Mouse (Mus musculus): ENCODE measurements around the gene Npcd. TPM values are rescaled to one million over a fixed set of nuclear protein-coding genes. Genes with fewer than 3 reads are reported as not detected.

The Npcd gene
- polyA plus RNA-seq, 1 experiment from 2014 or later = 0.26 TPM

GRCm38 (mm10) chr15:79763001-79763400, 71.0 kb downstream of the Npcd start:
- no peak for ATAC-seq (ENCODE audit: low FRiP score)
- Histone ChIP-seq H3K27me3 (ENCODE audit: control insufficient read depth, insufficient read depth, low read length) (no peaks in the 10 kb centered on the region), H3K4me2 (replicated peaks; ENCODE audit: low read depth, low read length) (no peak overlapping the region), H3K9ac (ENCODE audit: low read depth, low read length) (no peak overlapping the region), H3K4me1 (replicated peaks; ENCODE audit: control insufficient read depth, insufficient read depth, low read length) (no peaks in the 10 kb centered on the region), H3K36me3 (ENCODE audit: control insufficient read depth, insufficient read depth, low read length) (0 out of 2 replicates have a peak, but pooled peaks cover 2% of the 10 kb centered on the region), H3K4me3 (ENCODE audit: low read depth, low read length) (no peak overlapping the region), H3K27ac (ENCODE audit: low read depth, low read length) (no peak overlapping the region), H3K9me3 (ENCODE audit: control insufficient read depth, low read length) (no peaks in the 10 kb centered on the region)
- WGBS = 87% methylated on average over 9 of the region's 9 CpGs
- no peak for DNase-seq (ENCODE audit: low spot score)

GRCm38 (mm10) chr15:79760956-79761355, 73.1 kb downstream of the Npcd start:
- H3K27ac ChIP-seq (ENCODE audit: low read depth, low read length) = no peak overlapping the region
- H3K27me3 ChIP-seq (ENCODE audit: control insufficient read depth, insufficient read depth, low read length) = no peaks in the 10 kb centered on the region
- H3K4me1 ChIP-seq (replicated peaks; ENCODE audit: control insufficient read depth, insufficient read depth, low read length) = no peaks in the 10 kb centered on the region
- no peaks in the 10 kb centered on the region for H3K9me3 ChIP-seq (ENCODE audit: control insufficient read depth, low read length)
- WGBS = 87% methylated on average over 6 of the region's 6 CpGs
- H3K36me3 ChIP-seq (ENCODE audit: control insufficient read depth, insufficient read depth, low read length) = 0 out of 2 replicates have a peak, but pooled peaks cover 2% of the 10 kb centered on the region
- no peak overlapping the region for H3K4me3 ChIP-seq (ENCODE audit: low read depth, low read length)
- DNase-seq (ENCODE audit: low spot score) (no peak), ATAC-seq (ENCODE audit: low FRiP score) (no peak)
- no peak overlapping the region for H3K4me2 ChIP-seq (replicated peaks; ENCODE audit: low read depth, low read length)
- H3K9ac ChIP-seq (ENCODE audit: low read depth, low read length) = no peak overlapping the region

- Histone ChIP-seq H3K27ac (ENCODE audit: low read depth, low read length) (no peak overlapping the region), H3K9ac (ENCODE audit: low read depth, low read length) (no peak overlapping the region), H3K9me3 (ENCODE audit: control insufficient read depth, low read length) (no peaks in the 10 kb centered on the region), H3K4me3 (ENCODE audit: low read depth, low read length) (no peak overlapping the region), H3K27me3 (ENCODE audit: control insufficient read depth, insufficient read depth, low read length) (no peaks in the 10 kb centered on the region), H3K4me2 (replicated peaks; ENCODE audit: low read depth, low read length) (no peak overlapping the region), H3K4me1 (replicated peaks; ENCODE audit: control insufficient read depth, insufficient read depth, low read length) (no peaks in the 10 kb centered on the region), H3K36me3 (ENCODE audit: control insufficient read depth, insufficient read depth, low read length) (no peaks in the 10 kb centered on the region)
- 91% methylated on average over 3 of the region's 3 CpGs for WGBS
- no peak for DNase-seq (ENCODE audit: low spot score)
- ATAC-seq (ENCODE audit: low FRiP score) = no peak
Observed at GRCm38 (mm10) chr15:79757118-79757517, 76.9 kb downstream of the Npcd start.

GRCm38 (mm10) chr15:79755977-79756625, 77.9 kb downstream of the Npcd start:
- H3K9me3 ChIP-seq (ENCODE audit: control insufficient read depth, low read length) = no peaks in the 10 kb centered on the region
- H3K36me3 ChIP-seq (ENCODE audit: control insufficient read depth, insufficient read depth, low read length) = no peaks in the 10 kb centered on the region
- no peaks in the 10 kb centered on the region for H3K4me1 ChIP-seq (replicated peaks; ENCODE audit: control insufficient read depth, insufficient read depth, low read length)
- peak; percentile 19 for DNase-seq (ENCODE audit: low spot score)
- no peak overlapping the region for H3K9ac ChIP-seq (ENCODE audit: low read depth, low read length)
- no peak for ATAC-seq (ENCODE audit: low FRiP score)
- no peaks in the 10 kb centered on the region for H3K27me3 ChIP-seq (ENCODE audit: control insufficient read depth, insufficient read depth, low read length)
- WGBS = 75% methylated on average over 8 of the region's 8 CpGs
- no peak overlapping the region for H3K4me2 ChIP-seq (replicated peaks; ENCODE audit: low read depth, low read length)
- no peak overlapping the region for H3K27ac ChIP-seq (ENCODE audit: low read depth, low read length)
- H3K4me3 ChIP-seq (ENCODE audit: low read depth, low read length) = no peak overlapping the region

DNA sequence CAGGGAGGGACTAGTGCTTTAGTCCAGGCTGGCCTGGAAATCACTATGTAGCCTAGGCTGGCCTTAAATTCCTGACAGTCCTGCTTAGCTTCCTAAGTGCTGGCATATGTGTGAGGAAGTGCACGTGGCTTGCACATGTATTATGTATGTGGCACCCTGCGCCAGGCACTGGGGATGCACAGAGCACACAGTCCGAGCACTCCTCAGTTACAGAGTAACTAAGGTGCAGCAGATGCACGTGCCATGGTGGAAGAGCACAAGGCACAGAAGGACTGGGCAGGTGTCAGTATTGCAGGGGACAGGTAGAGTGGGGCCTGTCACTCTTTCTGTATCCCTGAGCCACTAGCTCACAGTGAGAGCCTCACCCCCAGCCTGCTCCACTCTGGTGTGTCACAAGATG, 78.9 kb downstream of the Npcd start:
- Histone ChIP-seq H3K4me1 (replicated peaks; ENCODE audit: control insufficient read depth, insufficient read depth, low read length) (no peaks in the 10 kb centered on the region), H3K36me3 (ENCODE audit: control insufficient read depth, insufficient read depth, low read length) (no peaks in the 10 kb centered on the region), H3K27ac (ENCODE audit: low read depth, low read length) (no peak overlapping the region), H3K4me3 (ENCODE audit: low read depth, low read length) (no peak overlapping the region), H3K9ac (ENCODE audit: low read depth, low read length) (no peak overlapping the region), H3K9me3 (ENCODE audit: control insufficient read depth, low read length) (no peaks in the 10 kb centered on the region), H3K4me2 (replicated peaks; ENCODE audit: low read depth, low read length) (no peak overlapping the region), H3K27me3 (ENCODE audit: control insufficient read depth, insufficient read depth, low read length) (no peaks in the 10 kb centered on the region)
- ATAC-seq (ENCODE audit: low FRiP score) = no peak
- WGBS = 83% methylated on average over 4 of the region's 4 CpGs
- DNase-seq (ENCODE audit: low spot score) = no peak

DNA sequence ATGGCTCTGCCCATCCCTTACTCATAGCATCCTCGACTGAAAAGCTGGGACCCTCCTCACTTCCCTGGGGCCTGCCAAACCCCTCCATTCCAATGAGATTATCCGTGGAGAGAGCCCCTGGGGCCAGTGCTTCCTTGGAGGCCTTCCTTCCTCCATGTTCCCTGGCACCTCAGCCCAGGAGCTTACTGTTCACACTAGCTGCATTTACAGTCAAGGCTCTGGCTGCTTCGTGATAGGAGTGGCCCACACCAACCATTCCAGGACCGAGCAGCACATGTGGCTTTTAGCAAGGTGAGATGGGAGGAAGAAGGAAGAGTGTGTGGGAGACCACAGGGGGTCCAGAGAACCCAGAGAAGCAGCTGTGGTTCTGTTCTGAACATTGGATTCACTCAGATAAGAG, 80.2 kb downstream of the Npcd start:
- Histone ChIP-seq H3K4me3 (ENCODE audit: low read depth, low read length) (no peak overlapping the region), H3K27me3 (ENCODE audit: control insufficient read depth, insufficient read depth, low read length) (no peaks in the 10 kb centered on the region), H3K9me3 (ENCODE audit: control insufficient read depth, low read length) (no peaks in the 10 kb centered on the region), H3K4me1 (replicated peaks; ENCODE audit: control insufficient read depth, insufficient read depth, low read length) (no peaks in the 10 kb centered on the region), H3K4me2 (replicated peaks; ENCODE audit: low read depth, low read length) (no peak overlapping the region), H3K36me3 (ENCODE audit: control insufficient read depth, insufficient read depth, low read length) (no peaks in the 10 kb centered on the region), H3K9ac (ENCODE audit: low read depth, low read length) (no peak overlapping the region), H3K27ac (ENCODE audit: low read depth, low read length) (no peak overlapping the region)
- ATAC-seq (ENCODE audit: low FRiP score) (no peak), DNase-seq (ENCODE audit: low spot score) (no peak)
- 45% methylated on average over 4 of the region's 4 CpGs for WGBS

DNA sequence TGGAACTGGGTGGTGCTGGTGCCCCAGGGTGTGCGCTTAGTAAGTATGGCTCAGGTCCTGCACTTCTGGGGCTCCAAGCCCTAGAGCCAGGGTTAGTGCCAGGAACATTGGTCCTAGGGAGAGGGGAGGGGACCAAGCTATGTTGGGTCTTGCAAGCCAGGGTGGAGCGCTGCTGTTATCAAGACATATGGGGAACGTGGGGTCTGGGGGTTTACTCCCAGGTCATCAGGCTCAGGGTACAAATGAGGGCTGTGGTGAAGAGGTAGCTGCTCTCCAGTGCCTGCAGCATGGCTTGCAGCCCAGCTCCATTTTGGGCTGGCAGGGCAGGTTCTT, 80.7 kb downstream of the Npcd start:
- DNase-seq (ENCODE audit: low spot score) (no peak), ATAC-seq (ENCODE audit: low FRiP score) (no peak)
- no peaks in the 10 kb centered on the region for H3K9me3 ChIP-seq (ENCODE audit: control insufficient read depth, low read length)
- H3K4me2 ChIP-seq (replicated peaks; ENCODE audit: low read depth, low read length) = no peak overlapping the region
- H3K4me3 ChIP-seq (ENCODE audit: low read depth, low read length) = no peak overlapping the region
- WGBS = 90% methylated on average over 3 of the region's 3 CpGs
- H3K36me3 ChIP-seq (ENCODE audit: control insufficient read depth, insufficient read depth, low read length) = no peaks in the 10 kb centered on the region
- no peaks in the 10 kb centered on the region for H3K27me3 ChIP-seq (ENCODE audit: control insufficient read depth, insufficient read depth, low read length)
- H3K4me1 ChIP-seq (replicated peaks; ENCODE audit: control insufficient read depth, insufficient read depth, low read length) = no peaks in the 10 kb centered on the region
- no peak overlapping the region for H3K9ac ChIP-seq (ENCODE audit: low read depth, low read length)
- H3K27ac ChIP-seq (ENCODE audit: low read depth, low read length) = no peak overlapping the region

- Histone ChIP-seq H3K4me3 (ENCODE audit: low read depth, low read length) (no peak overlapping the region), H3K27me3 (ENCODE audit: control insufficient read depth, insufficient read depth, low read length) (no peaks in the 10 kb centered on the region), H3K36me3 (ENCODE audit: control insufficient read depth, insufficient read depth, low read length) (no peaks in the 10 kb centered on the region), H3K4me2 (replicated peaks; ENCODE audit: low read depth, low read length) (no peak overlapping the region), H3K27ac (ENCODE audit: low read depth, low read length) (no peak overlapping the region), H3K9me3 (ENCODE audit: control insufficient read depth, low read length) (no peaks in the 10 kb centered on the region), H3K4me1 (replicated peaks; ENCODE audit: control insufficient read depth, insufficient read depth, low read length) (no peaks in the 10 kb centered on the region), H3K9ac (ENCODE audit: low read depth, low read length) (no peak overlapping the region)
- ATAC-seq (ENCODE audit: low FRiP score) (peak; percentile 33; the same call in 1 of the 2 replicates), DNase-seq (ENCODE audit: low spot score) (peak; percentile 83)
- WGBS = 24% methylated on average over 11 of the region's 11 CpGs
Observed at GRCm38 (mm10) chr15:79752742-79753419, 81.2 kb downstream of the Npcd start.

DNA sequence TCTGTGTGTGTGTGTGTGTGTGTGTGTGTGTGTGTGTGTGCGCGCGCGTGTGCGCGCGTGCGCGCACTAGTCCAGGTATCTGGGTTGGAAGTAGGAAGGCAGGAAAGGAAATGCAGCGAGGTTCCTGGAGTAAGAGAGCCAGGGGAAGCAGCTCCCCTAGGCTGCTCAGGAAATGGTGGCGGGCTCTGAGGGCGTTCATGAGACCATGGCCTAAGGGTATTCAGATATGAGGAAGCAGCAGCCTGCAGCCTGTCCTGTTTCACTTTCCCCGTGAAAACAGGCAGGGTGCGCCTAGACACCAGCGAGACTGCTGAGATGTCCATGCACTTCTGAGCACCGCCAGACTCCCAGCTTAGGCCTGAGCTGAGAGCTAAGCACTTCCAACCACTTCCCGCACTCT, 82.3 kb downstream of the Npcd start:
- no peaks in the 10 kb centered on the region for H3K27me3 ChIP-seq (ENCODE audit: control insufficient read depth, insufficient read depth, low read length)
- ATAC-seq (ENCODE audit: low FRiP score) = no peak
- DNase-seq (ENCODE audit: low spot score) = no peak
- H3K4me2 ChIP-seq (replicated peaks; ENCODE audit: low read depth, low read length) = no peak overlapping the region
- no peaks in the 10 kb centered on the region for H3K36me3 ChIP-seq (ENCODE audit: control insufficient read depth, insufficient read depth, low read length)
- WGBS = 78% methylated on average over 14 of the region's 17 CpGs
- no peaks in the 10 kb centered on the region for H3K4me1 ChIP-seq (replicated peaks; ENCODE audit: control insufficient read depth, insufficient read depth, low read length)
- no peaks in the 10 kb centered on the region for H3K9me3 ChIP-seq (ENCODE audit: control insufficient read depth, low read length)
- no peak overlapping the region for H3K27ac ChIP-seq (ENCODE audit: low read depth, low read length)
- no peak overlapping the region for H3K9ac ChIP-seq (ENCODE audit: low read depth, low read length)
- no peak overlapping the region for H3K4me3 ChIP-seq (ENCODE audit: low read depth, low read length)
